Mouse (Mus musculus): ENCODE results near the gene Gm7137. TPM values are rescaled to one million over a fixed set of nuclear protein-coding genes. Genes with fewer than 3 reads are reported as not detected.
"Not testable (repeated sequence)": the region's sequence is repeated elsewhere in the genome, so short reads cannot be mapped to it uniquely, and the experiment has no call there.

The Gm7137 gene
- polyA plus RNA-seq, 1 experiment from 2014 or later = not detected

DNA sequence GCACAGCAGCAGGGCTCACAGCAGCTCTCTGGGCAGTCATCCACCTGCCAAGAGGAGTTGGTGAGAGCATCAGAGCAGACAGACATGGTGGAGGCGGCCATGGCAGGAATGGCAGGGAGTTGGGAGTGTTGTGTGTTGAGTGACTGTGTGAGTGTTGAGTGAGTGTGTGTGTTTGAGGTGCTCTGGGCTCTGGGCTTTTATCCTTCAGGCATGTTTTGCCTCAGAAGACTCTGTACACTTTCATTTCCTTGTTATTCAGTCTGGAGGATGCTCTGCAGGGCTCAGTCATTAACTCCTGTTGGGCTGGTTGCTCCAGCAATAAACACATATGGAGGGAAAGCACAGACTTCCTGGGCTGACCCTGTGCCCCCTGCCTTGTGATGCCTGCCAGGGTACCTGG lies 16.8 kb downstream of the Gm7137 start, which contains the start of gene Gm3238:
Gene Gm3238 (minus strand): TSS at position 101 of the 400 bp plus-strand sequence.
- ATAC-seq = not testable (repeated sequence)
- 92% methylated on average over 1 of the region's 1 CpGs for WGBS

GRCm38 (mm10) chr10:77769727-77770126 lies 18.3 kb downstream of the Gm7137 start:
- H3K36me3 ChIP-seq (ENCODE audit: control insufficient read depth, insufficient read depth) = no peaks in the 10 kb centered on the region
- H3K4me3 ChIP-seq (replicated peaks; ENCODE audit: low read length) = no peak overlapping the region
- no peak for ATAC-seq
- no peaks in the 10 kb centered on the region for H3K27me3 ChIP-seq (replicated peaks; ENCODE audit: control insufficient read depth, insufficient read depth, low read length)
- H3K27ac ChIP-seq (ENCODE audit: low read length) = no peak overlapping the region
- H3K9me3 ChIP-seq (ENCODE audit: control insufficient read depth, low read length) = no peaks in the 10 kb centered on the region
- no peaks in the 10 kb centered on the region for H3K4me1 ChIP-seq (replicated peaks; ENCODE audit: control insufficient read depth, insufficient read depth, low read length)
- 88% methylated on average over 1 of the region's 1 CpGs for WGBS
- no peak overlapping the region for H3K9ac ChIP-seq (replicated peaks; ENCODE audit: low read depth, low read length)
- no peak overlapping the region for H3K4me2 ChIP-seq (ENCODE audit: low read length)

More for the DNA sequence above, 16.8 kb downstream of the Gm7137 start, which contains the start of gene Gm3238:
- not testable (repeated sequence) for H3K27me3 ChIP-seq (replicated peaks; ENCODE audit: control insufficient read depth, insufficient read depth, low read length); H3K27ac ChIP-seq (ENCODE audit: low read length); H3K4me1 ChIP-seq (replicated peaks; ENCODE audit: control insufficient read depth, insufficient read depth, low read length); H3K36me3 ChIP-seq (ENCODE audit: control insufficient read depth, insufficient read depth); H3K9ac ChIP-seq (replicated peaks; ENCODE audit: low read depth, low read length); H3K9me3 ChIP-seq (ENCODE audit: control insufficient read depth, low read length); H3K4me3 ChIP-seq (replicated peaks; ENCODE audit: low read length); H3K4me2 ChIP-seq (ENCODE audit: low read length)

DNA sequence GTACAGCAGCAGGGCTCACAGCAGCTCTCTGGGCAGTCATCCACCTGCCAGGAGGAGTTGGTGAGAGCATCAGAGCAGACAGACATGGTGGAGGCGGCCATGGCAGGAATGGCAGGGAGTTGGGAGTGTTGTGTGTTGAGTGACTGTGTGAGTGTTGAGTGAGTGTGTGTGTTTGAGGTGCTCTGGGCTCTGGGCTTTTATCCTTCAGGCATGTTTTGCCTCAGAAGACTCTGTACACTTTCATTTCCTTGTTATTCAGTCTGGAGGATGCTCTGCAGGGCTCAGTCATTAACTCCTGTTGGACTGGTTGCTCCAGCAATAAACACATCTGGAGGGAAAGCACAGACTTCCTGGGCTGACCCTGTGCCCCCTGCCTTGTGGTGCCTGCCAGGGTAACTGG lies 28.4 kb downstream of the Gm7137 start, which contains the start of gene Gm3233:
Gene Gm3233 (minus strand): TSS at position 101 of the 400 bp plus-strand sequence.
- H3K9ac ChIP-seq (replicated peaks; ENCODE audit: low read depth, low read length); H3K9me3 ChIP-seq (ENCODE audit: control insufficient read depth, low read length); H3K4me1 ChIP-seq (replicated peaks; ENCODE audit: control insufficient read depth, insufficient read depth, low read length); H3K27ac ChIP-seq (ENCODE audit: low read length); ATAC-seq; H3K36me3 ChIP-seq (ENCODE audit: control insufficient read depth, insufficient read depth); H3K4me3 ChIP-seq (replicated peaks; ENCODE audit: low read length); H3K27me3 ChIP-seq (replicated peaks; ENCODE audit: control insufficient read depth, insufficient read depth, low read length); H3K4me2 ChIP-seq (ENCODE audit: low read length): not testable (repeated sequence)
- no CpG with 5 or more reads among the region's 1 CpGs for WGBS

DNA sequence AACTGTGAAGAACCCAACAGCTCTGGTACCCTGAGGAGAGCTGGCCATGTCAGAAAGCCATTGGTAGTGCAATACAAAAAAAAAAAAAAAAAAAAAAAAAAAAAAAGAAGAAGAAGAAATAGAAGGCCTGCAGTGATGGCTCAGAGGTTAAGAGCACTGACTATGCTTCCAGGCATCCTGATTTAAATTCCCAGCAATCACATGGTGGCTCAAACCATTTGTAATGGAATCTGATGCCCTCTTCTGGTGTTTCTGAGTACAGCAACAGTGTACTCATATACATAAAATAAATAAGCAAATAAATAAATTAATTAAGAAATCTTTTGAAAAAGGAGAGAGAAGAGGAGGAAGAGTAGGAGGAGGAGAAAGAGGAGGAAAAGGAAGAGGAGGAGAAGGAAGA lies 34.6 kb downstream of the Gm7137 start:
- Histone ChIP-seq H3K9ac (replicated peaks; ENCODE audit: low read depth, low read length) (no peak overlapping the region), H3K9me3 (ENCODE audit: control insufficient read depth, low read length) (no peaks in the 10 kb centered on the region), H3K4me1 (replicated peaks; ENCODE audit: control insufficient read depth, insufficient read depth, low read length) (no peaks in the 10 kb centered on the region), H3K4me2 (ENCODE audit: low read length) (no peak overlapping the region), H3K27me3 (replicated peaks; ENCODE audit: control insufficient read depth, insufficient read depth, low read length) (no peaks in the 10 kb centered on the region), H3K4me3 (replicated peaks; ENCODE audit: low read length) (no peak overlapping the region), H3K27ac (ENCODE audit: low read length) (no peak overlapping the region), H3K36me3 (ENCODE audit: control insufficient read depth, insufficient read depth) (no peaks in the 10 kb centered on the region)
- ATAC-seq = no peak

DNA sequence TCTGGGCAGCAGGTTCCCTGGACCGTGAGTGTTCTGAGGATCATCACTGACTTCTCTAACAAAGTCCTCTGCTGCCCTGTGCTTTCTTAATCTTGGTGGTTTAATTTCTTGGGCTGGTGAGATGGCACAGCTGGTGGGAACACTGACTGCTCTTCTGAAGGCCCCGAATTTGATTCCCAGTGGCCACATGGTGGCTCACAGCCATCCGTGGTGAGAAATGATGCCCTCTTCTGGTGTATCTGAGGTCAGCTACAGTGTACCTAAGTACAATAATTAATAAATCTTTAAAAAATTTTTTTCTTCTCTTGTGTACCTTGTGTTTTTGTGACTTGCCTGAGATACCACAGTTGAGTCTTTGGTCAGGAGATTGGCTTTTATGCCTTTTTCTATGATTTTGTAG lies 35.7 kb downstream of the Gm7137 start:
- not testable (repeated sequence) for H3K9me3 ChIP-seq (ENCODE audit: control insufficient read depth, low read length); H3K4me3 ChIP-seq (replicated peaks; ENCODE audit: low read length); H3K27me3 ChIP-seq (replicated peaks; ENCODE audit: control insufficient read depth, insufficient read depth, low read length); H3K27ac ChIP-seq (ENCODE audit: low read length); H3K36me3 ChIP-seq (ENCODE audit: control insufficient read depth, insufficient read depth); ATAC-seq; H3K4me2 ChIP-seq (ENCODE audit: low read length); H3K9ac ChIP-seq (replicated peaks; ENCODE audit: low read depth, low read length); H3K4me1 ChIP-seq (replicated peaks; ENCODE audit: control insufficient read depth, insufficient read depth, low read length)
- whole genome bisulfite sequencing = 64% methylated on average over 3 of the region's 3 CpGs

- WGBS = 71% methylated on average over 1 of the region's 1 CpGs
- not testable (repeated sequence) for H3K4me3 ChIP-seq (replicated peaks; ENCODE audit: low read length); ATAC-seq; H3K36me3 ChIP-seq (ENCODE audit: control insufficient read depth, insufficient read depth); H3K9me3 ChIP-seq (ENCODE audit: control insufficient read depth, low read length); H3K27me3 ChIP-seq (replicated peaks; ENCODE audit: control insufficient read depth, insufficient read depth, low read length); H3K4me1 ChIP-seq (replicated peaks; ENCODE audit: control insufficient read depth, insufficient read depth, low read length); H3K27ac ChIP-seq (ENCODE audit: low read length); H3K4me2 ChIP-seq (ENCODE audit: low read length); H3K9ac ChIP-seq (replicated peaks; ENCODE audit: low read depth, low read length)
Observed at GRCm38 (mm10) chr10:77751254-77751653, 36.7 kb downstream of the Gm7137 start, which contains the start of gene Gm9736. Gene Gm9736 (minus strand): TSS chr10:77751354.

GRCm38 (mm10) chr10:77750686-77751085 lies 37.3 kb downstream of the Gm7137 start:
- not testable (repeated sequence) for H3K9ac ChIP-seq (replicated peaks; ENCODE audit: low read depth, low read length); ATAC-seq; H3K27me3 ChIP-seq (replicated peaks; ENCODE audit: control insufficient read depth, insufficient read depth, low read length); H3K4me3 ChIP-seq (replicated peaks; ENCODE audit: low read length); H3K27ac ChIP-seq (ENCODE audit: low read length); H3K4me2 ChIP-seq (ENCODE audit: low read length); H3K4me1 ChIP-seq (replicated peaks; ENCODE audit: control insufficient read depth, insufficient read depth, low read length); H3K36me3 ChIP-seq (ENCODE audit: control insufficient read depth, insufficient read depth); H3K9me3 ChIP-seq (ENCODE audit: control insufficient read depth, low read length)
- WGBS = 56% methylated on average over 1 of the region's 1 CpGs

- WGBS = 61% methylated on average over 4 of the region's 5 CpGs
Observed at GRCm38 (mm10) chr10:77741924-77742688, 45.9 kb downstream of the Gm7137 start, which contains the start of gene Gm18596. Gene Gm18596 (minus strand): TSS chr10:77742638.

GRCm38 (mm10) chr10:77738929-77739328 lies 49.1 kb downstream of the Gm7137 start:
- Histone ChIP-seq H3K9ac (replicated peaks; ENCODE audit: low read depth, low read length) (no peak overlapping the region), H3K27me3 (replicated peaks; ENCODE audit: control insufficient read depth, insufficient read depth, low read length) (no peaks in the 10 kb centered on the region), H3K4me1 (replicated peaks; ENCODE audit: control insufficient read depth, insufficient read depth, low read length) (no peaks in the 10 kb centered on the region), H3K4me2 (ENCODE audit: low read length) (no peak overlapping the region), H3K9me3 (ENCODE audit: control insufficient read depth, low read length) (no peaks in the 10 kb centered on the region; the same call in 1 of the 2 replicates), H3K27ac (ENCODE audit: low read length) (no peak overlapping the region), H3K36me3 (ENCODE audit: control insufficient read depth, insufficient read depth) (no peaks in the 10 kb centered on the region), H3K4me3 (replicated peaks; ENCODE audit: low read length) (no peak overlapping the region)
- no peak for ATAC-seq
- 91% methylated on average over 4 of the region's 4 CpGs for WGBS

More at GRCm38 (mm10) chr10:77741924-77742688, 45.9 kb downstream of the Gm7137 start, which contains the start of gene Gm18596:
- H3K9me3 ChIP-seq (ENCODE audit: control insufficient read depth, low read length); H3K4me2 ChIP-seq (ENCODE audit: low read length); H3K9ac ChIP-seq (replicated peaks; ENCODE audit: low read depth, low read length); H3K4me1 ChIP-seq (replicated peaks; ENCODE audit: control insufficient read depth, insufficient read depth, low read length); H3K36me3 ChIP-seq (ENCODE audit: control insufficient read depth, insufficient read depth); H3K4me3 ChIP-seq (replicated peaks; ENCODE audit: low read length); H3K27me3 ChIP-seq (replicated peaks; ENCODE audit: control insufficient read depth, insufficient read depth, low read length); ATAC-seq; H3K27ac ChIP-seq (ENCODE audit: low read length): not testable (repeated sequence)
